Mouse (Mus musculus) embryo, embryonic 10 days (tissue): ENCODE results near the gene Grcc10.

Source experiments
- DNase-seq: peaks from one replicate; pipeline ENCODE4 v3.0.0-alpha.2; 2015; ENCODE audit warnings: low spot score

The Grcc10 gene

DNA sequence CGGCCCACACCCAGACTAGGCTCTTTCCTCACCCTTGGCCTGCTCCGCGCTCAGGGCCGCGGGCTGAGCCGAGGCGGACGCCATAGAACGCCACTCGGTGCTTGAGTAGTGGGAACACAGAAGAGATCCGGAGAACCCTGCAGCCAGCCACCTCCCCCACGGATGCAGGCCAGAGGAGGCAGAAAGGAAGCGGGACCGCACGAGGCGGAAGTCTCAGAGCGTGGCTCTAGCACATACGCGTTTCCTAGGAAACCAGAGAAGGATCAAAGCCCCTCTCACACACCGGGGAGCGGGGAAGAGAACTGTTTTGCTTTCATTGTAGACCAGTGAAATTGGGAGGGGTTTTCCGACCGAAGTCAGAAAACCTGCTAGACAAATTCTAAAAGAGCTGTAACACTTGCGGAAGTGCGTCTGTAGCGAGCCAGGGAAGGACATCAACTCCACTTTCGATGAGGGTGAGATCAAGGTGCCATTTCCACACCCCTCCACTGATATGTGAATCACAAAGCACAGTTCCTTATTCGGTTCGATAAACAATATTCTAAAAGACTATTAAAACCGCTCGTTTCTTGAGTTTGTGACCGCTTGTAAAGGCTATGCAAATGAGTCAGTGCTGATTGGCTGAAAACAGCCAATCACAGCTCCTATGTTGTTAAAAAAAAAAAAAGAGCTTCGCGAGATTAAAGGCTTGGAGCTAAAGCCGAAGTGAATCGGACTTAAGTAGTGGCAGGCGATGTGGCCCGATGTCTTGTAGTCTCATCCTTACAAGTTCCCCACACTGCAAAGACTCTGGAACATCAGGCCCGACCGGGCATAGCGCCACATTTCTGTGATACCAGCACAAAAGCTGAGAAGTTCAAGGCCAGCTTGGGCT, at the start of gene Grcc10:
TSS of gene Grcc10 (minus strand) at position 487 of the 874 bp plus-strand sequence.
- peak; percentile 97 for DNase-seq

DNA sequence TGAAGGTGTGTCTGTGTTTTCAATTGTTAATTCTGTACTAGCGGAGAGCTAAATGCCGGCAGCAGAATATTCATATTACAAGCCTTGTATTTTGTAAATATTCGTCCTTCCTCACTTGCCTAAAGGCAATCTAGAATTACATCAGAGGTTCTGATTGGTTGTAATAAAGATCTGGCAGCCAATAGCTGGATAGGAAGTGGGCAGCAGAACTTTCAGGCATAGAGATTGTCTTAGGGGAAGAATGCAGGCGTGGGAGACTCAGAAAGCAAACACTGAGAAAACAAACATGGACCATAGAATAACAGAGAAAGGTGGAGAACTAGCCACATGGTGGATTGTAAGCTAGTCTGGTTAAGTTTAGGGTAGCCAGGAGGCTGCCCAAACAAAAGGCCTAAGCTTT, 48.9 kb upstream of the Grcc10 start:
- no peak for DNase-seq

GRCm38 (mm10) chr6:124789519-124789918, 48.3 kb upstream of the Grcc10 start:
- DNase-seq = no peak

DNA sequence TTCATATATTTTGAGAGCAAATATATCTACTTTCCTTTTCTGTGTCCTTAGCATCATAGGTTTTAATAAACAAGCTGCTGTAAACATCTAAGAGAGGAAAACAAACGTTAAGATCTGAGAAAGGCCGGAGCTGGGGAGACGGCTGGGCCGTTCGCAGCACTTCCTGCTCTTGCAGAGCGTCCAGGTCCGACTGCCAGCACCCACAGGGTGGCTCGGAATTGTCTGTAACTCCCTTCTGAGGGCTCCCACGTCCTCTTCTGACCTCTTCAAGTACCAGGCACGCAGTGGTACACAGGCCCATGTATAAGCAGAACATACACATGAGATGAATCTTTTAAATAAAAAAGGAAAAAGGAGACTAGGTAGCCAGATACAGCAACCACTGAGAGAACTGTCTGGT, 46.5 kb upstream of the Grcc10 start:
- no peak for DNase-seq

GRCm38 (mm10) chr6:124786756-124787420, 45.7 kb upstream of the Grcc10 start:
- no peak for DNase-seq

DNA sequence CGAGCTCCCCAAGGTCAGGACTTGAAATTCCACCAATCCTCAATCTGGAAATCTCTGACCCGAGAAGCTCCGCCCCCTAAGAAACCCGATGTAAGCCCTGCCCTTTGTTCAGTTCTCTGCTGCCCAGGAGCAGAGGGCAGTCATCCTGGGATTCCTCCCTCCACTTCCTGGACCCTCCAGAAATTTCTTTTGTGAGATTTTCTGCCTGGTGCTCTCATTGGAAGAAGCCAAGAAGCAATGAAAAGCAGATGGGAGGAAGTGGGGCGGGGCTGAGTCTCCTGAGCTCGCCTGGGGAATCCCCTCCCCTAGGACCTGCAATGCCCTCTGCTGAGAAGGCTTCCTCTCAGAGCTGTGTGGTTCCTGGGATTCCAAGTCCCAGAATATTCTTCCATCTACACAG, 41.3 kb upstream of the Grcc10 start:
- peak; percentile 68 for DNase-seq

DNA sequence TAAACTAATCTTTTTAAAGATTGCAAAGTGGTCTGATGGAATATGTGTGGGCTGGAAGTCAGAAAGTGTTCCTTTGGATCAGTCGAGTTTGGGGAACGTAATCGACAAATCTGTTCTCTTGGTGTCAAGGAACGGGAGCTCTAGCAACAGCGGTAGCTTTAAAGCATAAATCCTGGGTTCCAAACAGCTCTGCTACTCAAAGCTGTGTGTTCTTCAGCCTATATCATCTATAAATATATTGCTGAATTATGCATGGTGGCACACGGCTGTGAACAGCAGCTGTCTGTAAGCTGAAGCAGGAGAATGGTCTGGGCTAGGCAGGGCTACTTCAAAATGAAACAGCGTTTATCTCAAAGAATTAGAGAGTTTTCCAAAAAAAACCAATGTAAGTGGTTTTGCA, 39.7 kb upstream of the Grcc10 start:
- DNase-seq = no peak

GRCm38 (mm10) chr6:124779984-124780416, 38.8 kb upstream of the Grcc10 start:
- DNase-seq = peak; percentile 76

DNA sequence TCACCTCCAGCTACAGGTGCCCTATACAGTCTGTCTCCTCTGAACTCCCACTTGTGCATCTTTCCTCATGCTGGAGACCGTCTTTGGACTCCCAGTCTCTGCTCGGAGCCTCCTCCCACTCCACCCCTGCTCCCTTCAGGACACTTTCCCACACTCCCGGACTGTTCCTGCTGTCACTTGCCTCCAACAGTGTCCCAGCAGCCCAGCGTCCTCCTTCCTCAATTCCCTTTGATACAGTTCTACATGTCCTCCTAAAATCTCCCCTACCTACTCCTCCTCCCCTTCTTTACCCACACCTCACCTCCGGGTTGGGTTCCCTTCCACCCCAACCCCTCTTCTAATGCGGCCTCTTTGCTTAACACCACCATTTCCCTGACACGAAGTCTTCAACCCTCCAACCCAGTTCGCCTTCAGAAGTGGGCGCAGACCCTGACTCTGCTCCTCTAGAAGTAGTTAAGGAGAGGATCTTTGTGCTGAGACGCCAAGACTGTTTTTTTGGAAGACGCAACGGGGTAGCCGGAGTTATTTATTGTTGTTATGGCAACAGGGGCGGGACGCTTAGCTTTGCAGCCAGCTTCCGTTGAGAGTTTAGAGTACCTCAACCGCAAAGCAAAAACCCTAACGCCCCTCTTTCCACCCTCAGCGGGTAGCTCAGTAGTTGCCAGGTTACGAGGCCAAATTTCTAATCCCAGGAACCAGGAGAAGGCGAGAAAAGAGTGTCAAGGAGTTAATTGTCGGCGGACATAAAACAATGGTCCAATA, 38.2 kb upstream of the Grcc10 start, which contains the start of gene Lrrc23:
TSS of gene Lrrc23 (minus strand) at position 506 of the 762 bp plus-strand sequence.
- DNase-seq = peak; percentile 76

DNA sequence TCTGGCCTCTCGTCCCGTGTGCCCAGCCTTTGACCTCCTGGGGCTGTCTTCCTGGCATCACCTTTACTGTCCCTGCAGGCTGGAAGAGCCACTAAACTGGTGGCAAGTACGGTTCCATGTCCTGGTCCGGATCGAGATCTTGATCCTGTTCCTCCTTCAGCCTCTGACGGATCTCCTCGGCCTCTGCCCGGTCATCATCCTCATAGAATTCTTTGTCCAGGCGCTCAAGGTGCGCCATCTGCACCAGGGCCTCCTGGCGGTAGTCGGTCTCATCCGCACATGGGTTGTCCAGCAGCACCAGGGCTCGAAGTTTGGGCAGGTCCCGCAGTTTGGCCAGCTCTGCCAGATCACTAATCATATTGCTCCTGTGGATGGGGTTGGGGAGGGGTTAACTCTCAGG, 29.3 kb upstream of the Grcc10 start:
- no peak for DNase-seq

DNA sequence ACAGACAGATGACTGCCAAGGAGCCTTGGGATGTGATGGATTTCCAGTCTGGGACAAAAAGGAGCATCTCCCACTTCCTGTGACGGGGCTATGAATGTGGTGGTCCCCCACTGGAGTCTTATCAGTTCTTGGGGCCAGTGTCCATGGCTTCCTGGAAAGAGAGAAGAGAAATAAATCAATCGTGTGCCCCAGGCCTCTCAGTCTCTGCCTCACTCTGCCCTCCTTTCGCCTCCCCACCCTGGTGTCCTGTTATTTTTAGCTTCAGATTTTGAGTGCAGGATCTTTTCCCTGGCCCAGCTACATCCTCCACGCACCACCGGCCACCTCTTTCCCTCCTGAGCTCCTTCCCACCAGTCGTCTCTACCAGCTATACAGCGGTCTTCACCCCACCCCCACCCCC, 28.8 kb upstream of the Grcc10 start:
- DNase-seq = no peak

DNA sequence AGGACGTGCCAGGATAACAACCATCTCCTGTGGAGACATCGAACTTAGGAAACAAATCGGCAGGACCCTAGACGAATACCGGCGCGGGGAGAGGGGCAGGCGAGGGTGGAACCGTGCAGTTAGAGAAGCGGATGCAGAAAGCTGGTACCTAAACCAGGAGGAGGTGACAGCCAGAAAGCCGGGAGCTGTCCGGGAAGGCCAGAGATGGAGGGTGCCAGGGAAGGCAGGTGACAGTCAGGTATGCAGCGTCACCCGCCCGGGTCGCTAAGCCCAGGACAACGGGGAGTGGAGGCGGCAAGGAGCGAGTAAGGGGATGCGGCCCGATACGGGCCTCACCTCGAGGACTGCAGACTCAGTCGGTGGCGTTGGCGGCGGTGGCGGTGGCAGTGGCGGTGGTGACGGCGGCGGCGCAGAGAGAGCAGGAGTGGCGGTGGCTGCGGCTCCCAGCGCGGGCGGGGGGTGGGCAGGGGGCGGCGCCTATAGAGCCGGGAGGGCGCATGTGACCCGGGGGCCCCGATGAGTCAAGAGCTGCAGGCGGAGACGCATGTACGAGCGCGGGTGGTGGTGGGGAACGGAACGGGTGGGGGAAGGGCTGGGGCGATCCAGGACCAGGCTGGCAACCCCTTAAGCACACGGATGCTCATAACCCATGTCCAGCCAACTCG, 28.1 kb upstream of the Grcc10 start, which contains the start of gene Eno2:
TSS of gene Eno2 (minus strand) at position 573 of the 665 bp plus-strand sequence.
- DNase-seq = peak; percentile 55

DNA sequence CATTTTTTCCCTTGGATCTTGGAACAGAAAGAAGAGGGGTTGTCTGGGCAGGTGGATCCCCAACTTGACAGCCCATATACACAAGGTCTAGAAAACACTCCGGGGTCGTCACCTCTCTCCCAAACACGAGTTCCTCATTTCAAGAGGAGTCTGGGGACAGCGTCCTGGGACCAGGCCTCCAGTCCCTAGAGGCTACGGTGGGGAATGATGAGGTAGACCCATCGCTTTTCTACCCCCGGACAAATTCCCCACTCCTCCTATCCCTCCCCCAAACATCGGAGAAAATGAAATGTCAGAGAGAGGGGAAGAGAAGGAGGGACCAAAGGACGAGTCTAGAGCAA, 27.5 kb upstream of the Grcc10 start:
- DNase-seq = no peak

DNA sequence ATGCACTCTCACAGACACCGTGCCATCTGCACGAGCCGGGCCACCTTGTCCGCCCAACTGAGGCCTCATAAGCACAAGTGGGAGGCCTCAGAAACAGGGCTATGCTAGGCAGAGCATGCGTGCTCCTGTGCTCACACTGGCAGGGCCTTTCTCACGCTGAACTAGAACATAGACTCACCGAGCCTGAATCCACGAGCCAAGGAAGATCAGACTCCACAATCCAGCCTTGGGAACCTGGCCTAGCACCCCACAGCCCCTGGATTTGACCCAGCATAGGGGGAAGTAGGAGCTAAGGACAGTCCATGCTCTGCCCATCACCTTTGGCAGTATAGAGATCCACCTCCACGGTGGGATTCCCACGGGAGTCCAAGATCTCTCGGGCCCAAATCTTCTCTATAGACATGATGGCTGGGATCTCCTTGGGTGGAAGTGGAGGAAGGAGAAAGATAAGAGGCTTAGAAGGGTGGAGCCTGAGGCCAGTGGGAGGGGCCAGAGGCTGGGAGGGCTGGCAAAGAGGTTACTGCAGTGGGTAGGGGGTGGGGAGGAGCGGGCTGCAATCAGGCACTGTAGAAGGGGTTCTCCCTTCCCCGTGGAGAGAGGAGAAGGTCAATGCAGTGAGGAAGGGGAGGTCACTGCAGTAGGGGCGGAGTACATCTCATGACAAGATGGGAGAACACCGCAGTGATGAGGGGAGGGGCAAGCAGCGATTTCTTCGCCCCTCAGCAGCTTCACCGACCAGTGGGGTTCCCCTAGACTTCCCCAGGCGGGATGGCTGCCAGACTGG, 26.9 kb upstream of the Grcc10 start:
- DNase-seq = no peak

GRCm38 (mm10) chr6:124767536-124767919, 26.4 kb upstream of the Grcc10 start:
- DNase-seq = no peak

DNA sequence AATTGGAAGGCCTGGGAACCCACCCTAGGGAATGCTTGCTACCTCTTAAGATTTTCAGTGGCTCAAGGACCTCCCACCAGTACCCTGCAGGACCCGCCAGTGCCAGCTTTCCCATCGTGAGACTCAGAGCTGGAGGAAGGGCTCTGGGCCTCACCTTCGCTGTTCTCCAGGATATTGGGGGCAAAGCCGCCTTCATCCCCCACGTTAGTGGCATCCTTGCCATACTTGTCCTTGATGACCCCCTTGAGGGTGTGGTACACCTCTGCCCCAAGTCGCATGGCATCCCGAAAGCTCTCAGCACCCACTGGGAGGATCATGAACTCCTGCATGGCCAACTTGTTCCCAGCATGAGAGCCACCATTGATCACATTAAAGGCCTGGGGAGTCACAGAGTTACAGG, 24.8 kb upstream of the Grcc10 start:
- no peak for DNase-seq

DNA sequence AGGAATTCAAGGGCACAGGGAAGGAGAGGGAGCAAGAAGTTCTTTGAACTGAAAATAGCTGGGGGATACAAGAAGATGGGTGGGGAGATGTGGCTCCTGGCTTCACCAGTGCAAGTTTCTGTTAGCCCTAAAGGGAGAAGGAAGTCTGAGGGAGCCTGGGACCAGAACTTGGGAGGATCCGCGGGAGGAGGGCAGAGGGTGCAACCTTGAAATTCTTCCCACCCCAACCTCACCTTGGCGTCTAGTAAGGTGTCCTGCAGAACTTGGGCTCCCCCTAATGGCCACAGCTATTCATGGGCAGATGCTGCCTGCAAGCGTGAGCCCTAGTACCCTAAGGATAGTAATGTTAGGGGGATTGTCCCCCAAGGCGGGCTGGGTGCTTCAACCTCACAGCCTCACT, 18.1 kb upstream of the Grcc10 start:
- peak; percentile 89 for DNase-seq

DNA sequence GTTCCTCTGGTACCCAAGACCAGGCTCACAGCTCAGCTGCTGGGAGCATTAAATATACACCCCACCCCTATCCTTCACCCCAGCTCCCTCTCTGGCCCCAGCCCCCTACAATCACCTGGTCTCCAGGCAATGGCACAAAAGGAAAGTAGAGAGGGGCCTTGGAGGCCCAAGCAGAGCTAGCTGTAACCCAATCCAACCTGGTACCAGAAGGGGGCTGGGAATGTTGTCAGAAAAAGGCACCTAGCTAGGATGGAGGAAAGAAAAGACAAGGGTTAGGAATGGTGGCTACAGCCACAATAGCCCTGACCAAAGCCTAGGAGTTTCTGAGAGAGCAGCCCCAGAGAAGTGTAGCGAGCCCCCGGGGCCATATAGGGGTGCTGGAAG, 17.7 kb upstream of the Grcc10 start:
- no peak for DNase-seq

- DNase-seq = peak; percentile 59
These were observed 17.0 kb upstream of the Grcc10 start for GRCm38 (mm10) chr6:124757909-124758848.

GRCm38 (mm10) chr6:124757351-124757880, 16.2 kb upstream of the Grcc10 start:
- no peak for DNase-seq
